Mouse (Mus musculus): ENCODE data around the gene Usp20.
"Not testable (repeated sequence)": the region's sequence is repeated elsewhere in the genome, so short reads cannot be mapped to it uniquely, and the experiment has no call there.

Usp20 gene

DNA sequence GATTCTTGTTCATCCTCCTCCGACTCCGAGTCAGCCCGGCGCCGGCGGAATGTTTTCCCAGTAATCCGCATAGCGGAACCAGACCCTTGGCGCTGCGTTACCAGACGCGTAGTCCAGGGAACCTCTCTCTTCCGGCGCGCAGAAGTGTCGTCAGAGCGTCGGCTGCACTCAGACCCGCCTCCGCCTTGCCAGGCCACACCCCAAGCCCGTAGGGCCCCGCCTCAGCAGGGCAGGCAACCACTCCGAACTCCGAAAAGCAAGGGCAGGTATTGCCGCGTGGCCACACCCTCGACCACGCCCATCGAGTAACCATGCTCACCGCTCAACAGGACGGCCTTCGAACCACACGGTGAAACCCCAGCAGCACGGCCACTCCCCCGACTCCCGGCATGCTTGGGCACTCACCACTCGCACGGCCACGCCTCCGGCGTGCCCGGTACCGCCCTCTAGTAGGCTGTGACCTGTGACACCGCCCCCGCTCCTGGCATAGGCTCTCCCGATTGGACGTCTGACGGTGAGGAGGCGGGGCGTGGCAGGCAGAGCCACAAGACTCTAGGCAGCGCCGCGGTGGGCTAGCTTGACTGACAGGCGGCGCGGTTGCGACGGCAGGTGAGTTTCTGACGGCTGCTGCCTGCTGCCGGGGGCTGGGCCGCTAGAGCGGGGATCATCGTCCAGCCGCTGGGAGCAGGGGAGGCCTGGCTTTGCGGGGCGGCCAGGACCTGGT lies at the start of gene Usp20, which contains the start of gene BC005624:
TSS of gene Usp20 (plus strand) at position 490 of the 724 bp plus-strand sequence.
TSS of gene BC005624 (minus strand) at position 412 of the 724 bp plus-strand sequence.
- in situ Hi-C loops (cut with MboI), result no loop called here

DNA sequence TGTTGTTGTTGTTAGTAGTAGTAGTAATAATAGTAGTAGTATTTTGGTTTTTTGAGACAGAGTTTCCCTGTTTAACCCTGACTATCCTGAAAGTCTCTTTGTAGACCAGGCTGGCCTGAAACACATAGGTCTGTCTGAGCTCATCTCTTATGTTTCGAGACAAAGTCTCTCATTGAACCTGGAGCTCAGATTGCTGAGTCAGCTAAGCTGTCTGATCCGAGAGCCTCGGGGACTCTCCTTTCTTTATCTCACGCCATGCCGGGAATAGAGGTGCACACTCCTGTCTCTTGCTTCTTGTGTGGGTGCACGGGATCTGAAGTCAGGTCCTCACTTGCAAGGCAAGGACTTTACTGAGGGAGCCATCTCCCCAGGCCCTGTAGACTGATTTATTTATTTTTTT lies 49.0 kb upstream of the Usp20 start:
- in situ Hi-C loops (cut with MboI), result no loop called here

DNA sequence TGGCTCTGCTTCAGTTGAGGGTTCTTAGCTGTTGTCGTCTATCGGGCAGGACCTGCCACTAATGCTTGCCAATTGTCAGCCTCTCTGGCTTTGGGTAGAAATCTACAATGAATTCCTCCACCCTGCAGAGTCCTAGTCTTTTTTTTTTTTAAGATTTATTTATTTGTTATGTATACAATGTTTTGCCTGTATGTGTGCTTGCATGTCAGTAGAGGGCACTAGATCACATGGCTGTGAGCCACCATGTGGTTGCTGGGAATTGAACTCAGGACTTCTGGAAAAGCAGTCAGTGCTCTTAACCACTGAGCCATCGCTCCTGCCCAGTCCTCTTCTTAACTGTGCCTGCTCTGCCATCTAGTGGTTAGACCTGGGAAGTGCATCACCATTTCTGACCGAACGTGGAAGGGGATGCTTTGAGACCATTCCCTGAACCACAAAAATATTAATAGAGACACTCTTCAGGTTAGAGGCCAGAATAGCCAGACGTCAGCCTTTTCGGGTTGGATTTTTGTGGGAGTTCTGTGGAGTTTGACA lies 48.1 kb upstream of the Usp20 start:
- in situ Hi-C loops (cut with MboI), result no loop called here

DNA sequence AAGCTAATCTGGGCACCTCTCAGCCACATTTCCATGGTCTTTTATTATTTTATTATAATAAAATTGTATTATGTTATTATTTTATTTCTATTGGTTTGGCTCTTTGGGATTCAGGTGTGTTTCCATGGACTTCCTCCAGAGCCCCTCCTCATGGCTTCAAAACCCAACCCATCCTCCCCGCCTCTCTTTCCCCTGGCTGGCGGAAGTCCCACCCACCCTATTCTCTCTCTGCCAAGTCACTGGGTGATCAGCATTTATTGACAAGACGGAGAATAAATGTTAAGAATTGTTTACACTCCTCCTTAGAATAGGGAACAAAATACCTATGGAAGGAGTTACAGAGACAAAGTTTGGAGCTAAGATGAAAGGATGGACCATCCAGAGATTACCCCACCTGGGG lies 45.3 kb upstream of the Usp20 start:
- in situ Hi-C loops (cut with MboI), result no loop called here

DNA sequence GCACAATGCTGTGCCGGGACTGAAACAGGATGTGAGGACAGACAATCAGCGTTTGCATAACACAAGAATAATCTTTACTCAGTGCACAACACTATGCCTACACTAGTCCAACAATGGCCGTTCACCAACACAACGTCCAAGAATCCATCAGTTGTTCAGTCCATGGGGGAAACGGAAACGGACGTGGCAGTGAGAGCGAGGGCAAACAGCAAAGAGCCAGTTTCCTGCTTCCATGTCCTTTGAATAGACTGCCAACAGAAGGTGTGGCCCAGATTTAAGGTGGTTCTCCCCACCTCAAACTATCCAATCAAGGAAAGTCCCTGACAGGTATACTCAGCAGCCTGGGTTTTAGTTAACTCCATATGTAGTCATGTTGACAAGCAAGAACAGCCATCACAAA lies 44.3 kb upstream of the Usp20 start:
- in situ Hi-C loops (cut with MboI), result no loop called here

DNA sequence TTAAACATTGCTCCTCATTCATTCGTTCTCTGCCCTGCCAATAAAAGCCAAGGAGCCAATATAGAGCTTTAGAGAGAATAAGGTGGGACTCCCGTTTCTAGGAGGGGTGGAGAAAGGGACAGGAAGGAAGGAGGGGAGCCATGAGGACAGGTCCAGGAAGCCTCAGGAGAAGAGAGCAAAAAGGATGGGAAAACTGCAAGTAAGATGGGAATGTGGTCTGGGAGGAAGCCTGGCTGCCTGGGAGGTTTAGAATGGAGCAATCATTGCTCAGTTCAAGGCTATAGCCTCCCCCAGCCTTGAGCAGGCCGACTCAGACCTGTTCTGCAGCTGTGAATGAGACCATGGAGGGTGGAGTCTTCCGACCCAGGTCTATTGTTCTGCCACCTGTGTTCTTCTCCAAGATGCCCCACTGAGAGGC lies 43.5 kb upstream of the Usp20 start:
- in situ Hi-C loops (cut with MboI), result no loop called here

DNA sequence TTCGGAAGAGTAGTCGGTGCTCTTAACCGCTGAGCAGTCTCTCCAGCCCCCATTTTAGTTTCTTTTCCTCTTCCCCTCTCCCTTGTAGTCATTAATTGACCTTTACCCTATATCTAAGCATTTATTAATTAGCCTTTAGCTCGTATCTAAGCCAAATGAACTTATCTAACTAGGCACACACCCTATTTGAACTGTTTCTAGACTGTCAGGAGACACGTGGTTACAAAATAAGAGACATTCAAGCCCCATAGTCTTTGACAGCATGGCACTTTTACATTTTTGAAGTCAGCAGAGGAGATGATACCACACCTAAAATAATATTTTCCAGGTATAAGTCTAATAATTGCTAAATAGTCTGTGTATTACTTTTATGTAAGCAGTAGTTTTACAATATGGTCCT lies 40.5 kb upstream of the Usp20 start:
- in situ Hi-C loops (cut with MboI), result no loop called here

DNA sequence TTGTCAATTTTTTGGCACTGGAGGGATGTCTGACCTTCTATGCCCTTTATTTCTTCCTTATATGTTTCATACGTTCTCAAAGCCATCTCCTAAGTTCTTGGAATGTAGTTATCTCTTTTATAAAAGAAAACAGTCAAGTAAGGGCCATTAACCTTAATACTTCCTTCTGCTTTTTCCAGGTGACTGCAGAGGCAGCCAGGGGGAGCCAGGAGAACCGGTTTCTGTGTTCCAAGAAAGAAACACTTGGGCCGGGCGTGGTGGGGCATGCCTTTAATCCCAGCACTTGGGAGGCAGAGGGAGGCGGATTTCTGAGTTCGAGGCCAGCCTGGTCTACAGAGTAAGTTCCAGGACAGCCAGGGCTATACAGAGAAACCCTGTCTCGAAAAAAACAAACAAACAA lies 40.0 kb upstream of the Usp20 start:
- in situ Hi-C loops (cut with MboI), result not testable (repeated sequence)

DNA sequence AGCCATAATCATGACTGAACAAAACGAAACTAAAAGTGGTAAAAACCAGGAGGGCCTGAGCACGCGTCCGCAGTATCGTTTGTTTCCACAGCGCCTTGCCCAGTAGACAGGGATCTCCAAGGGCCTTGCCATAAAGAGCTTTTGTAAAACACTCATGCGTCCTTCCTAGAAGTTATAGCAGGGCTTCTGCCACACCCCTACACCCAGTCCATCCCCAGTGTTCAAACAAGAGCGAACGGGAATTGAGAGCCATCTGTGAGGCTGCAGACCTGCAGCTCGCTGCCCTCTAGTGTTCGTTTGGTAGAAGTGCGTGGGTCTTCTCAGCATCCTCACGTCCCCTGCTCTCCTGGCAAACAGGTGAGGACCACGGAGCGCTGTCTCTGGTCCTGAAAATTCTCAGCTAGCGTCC lies 39.5 kb upstream of the Usp20 start:
- in situ Hi-C loops (cut with MboI), result no loop called here

DNA sequence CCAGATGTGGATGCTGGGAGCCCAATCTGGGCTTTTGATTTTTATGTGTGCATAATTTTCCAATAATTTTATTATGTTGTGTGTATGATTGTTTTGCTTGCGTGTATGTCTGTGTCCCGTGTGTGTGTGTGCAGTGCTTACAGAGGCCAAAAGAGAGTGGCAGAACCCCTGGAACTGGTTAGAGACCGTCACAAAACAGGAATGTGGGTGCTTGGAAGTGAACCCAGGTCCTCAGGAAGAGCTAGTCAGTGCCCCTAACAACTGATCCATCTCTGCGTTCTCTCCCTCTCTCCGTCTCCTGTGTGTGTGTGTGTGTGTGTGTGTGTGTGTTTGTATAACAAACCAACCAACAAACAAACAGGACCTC lies 29.6 kb upstream of the Usp20 start:
- in situ Hi-C loops (cut with MboI), result no loop called here

DNA sequence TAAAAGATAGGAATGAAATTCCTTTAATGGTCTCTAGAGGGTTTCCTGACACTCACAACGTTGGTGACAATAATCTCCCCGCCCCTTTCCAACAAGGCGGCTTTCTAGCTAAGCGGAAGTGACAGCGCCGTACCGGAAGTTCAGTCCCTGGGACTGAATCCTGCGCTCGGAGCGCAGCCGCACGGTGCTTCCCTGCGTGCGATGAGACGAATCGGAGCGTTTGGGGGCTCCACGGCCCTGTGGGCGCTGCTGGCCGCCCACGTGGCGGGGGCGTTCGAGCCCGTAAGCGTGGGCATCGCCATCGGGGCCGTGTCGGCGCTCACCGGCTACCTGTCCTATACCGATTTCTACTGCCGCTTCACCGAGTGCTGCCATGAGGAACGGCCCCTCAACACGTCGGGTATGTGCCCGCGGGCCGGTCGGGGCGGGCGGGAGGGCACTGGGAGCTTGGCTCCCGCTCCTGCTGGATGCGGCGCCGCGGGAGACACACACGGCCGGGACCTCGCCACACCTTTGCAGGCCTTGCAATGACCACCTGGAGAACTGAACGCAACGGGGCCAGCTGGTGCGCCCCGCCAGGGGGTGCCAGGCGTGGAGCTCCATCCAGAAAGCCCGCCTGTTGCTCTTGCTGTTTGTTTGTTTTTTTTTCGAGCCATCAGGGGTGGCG lies 29.1 kb upstream of the Usp20 start, which contains the start of gene Tor1b:
TSS of gene Tor1b (plus strand) at position 136 of the 667 bp plus-strand sequence.
- in situ Hi-C loops (cut with MboI), result no loop called here

DNA sequence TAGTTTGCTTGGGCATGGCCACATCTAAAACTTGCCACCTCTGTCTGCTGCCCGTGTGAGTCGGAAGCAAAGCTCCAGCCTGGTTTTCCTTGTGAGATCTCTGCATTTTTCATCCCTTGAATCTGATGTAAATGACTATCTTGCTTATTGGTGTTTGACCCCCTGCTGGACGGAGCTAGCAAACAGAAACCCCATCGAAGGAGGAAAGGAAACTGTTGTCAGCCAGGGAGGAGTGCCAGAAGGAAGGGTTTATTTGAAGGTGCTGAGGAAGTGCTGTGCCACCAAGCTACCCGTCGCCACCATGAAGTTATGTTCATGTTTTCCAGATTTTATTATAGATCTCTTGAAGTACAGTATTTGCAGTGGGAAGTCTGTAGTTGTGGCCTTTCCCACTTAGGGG lies 27.3 kb upstream of the Usp20 start:
- in situ Hi-C loops (cut with MboI), result no loop called here

DNA sequence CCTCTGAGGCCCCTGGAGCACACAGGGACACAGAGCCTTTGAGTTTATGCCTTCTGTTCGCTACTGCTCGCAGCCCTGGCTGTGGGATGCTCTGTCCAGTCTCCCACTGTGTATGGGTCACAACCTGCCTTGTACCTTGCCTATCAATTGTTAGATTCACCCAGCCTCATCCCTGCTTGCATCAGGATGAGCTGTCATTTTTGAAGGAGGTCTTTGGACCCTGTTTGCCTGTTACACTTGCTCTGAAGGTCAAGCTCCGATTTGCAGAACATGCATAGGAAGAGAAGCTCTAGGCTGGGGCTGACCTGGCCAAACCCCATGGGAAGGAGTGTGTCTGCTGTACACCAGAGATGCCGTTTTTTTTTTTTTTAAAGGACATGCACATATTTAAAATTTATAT lies 24.6 kb upstream of the Usp20 start:
- in situ Hi-C loops (cut with MboI), result no loop called here

DNA sequence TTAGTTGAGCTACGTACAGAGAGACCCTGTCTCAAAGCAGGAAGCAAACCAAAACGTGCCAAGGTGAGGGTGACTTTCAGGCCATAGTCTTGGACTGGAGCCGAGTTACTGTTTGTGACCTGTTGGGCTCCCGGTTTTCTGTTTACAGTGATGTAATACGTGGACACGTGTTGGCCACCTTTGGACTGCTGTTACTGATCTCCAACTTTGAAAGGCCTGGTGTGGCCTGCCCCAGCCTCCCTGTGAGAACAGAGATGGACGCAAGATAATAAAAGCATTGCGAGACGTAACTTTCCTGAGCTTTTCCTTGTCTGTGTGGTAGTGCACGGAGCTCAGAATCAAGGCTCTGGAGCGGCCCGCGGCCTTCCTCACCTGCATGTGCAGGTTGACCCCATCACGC lies 23.4 kb upstream of the Usp20 start:
- in situ Hi-C loops (cut with MboI), result no loop called here

DNA sequence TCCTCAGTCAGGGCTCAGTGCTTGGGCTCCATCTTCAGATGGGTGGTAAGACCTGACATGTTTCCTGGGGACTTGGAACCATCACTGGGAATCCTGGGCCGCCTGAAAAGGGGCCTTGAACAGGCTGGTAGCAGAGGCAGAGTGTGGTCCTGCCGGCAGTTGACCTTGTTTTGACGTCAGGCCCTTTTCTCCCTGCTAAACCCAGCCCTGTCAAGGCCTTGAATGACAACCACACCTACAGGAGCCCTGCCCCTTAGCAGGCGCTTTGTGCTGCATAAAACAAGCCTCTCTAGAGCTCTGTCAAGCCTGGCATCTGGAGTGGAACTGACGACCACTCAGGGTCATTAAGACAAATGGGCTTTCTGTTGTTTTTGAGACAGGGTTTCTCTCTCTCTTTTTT lies 22.2 kb upstream of the Usp20 start:
- in situ Hi-C loops (cut with MboI), result no loop called here

DNA sequence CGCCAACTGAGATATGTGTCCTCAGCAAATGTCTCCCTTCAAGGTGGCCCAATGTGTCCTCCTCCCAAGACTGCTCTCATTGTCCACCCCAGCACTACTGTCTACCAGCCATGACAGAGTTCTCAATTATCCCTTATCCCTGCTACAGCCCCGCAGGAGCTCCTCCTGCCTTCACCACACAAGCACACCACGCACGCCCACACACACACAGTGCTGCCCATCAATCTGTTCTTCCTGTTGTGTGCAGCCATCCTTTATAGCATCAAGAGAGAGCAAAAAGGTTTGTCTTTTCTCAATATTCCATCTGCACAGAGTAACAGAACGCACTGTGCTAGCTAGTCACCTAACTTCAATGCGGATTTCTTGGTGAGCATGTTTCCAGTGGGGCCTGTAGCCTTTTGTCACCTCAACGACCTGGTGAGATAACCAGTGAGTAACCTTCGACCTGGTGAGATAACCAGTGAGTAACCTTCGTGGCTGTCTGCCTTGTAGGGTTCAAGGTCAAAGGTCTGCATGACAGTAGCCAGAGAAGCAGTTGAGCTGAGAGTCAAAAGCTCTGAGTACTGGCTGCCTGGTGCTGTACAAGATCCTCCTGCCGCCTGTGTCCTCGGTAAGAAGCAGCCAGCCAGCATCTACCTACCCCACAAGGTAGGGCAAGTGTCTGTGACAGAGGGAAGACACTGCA lies 19.4 kb upstream of the Usp20 start:
- in situ Hi-C loops (cut with MboI), result no loop called here

DNA sequence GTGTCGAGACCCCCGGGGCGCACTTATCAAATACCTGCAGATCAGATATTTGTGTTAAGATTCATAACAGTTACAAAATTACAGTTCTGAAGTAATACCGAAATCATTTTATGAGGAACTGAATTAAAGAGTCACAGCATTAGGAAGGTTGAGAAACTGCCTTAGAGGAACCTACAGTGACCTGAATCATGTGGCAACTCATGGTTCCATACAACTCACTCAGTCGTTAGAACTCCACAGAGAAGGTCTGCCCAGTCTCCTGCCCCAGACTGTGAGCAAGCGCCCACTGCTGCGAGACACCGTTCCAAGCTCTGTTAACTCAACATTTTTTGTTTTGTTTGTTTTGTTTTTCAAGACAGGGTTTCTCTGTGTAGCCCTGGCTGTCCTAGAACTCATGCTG lies 16.5 kb upstream of the Usp20 start:
- in situ Hi-C loops (cut with MboI), result no loop called here

DNA sequence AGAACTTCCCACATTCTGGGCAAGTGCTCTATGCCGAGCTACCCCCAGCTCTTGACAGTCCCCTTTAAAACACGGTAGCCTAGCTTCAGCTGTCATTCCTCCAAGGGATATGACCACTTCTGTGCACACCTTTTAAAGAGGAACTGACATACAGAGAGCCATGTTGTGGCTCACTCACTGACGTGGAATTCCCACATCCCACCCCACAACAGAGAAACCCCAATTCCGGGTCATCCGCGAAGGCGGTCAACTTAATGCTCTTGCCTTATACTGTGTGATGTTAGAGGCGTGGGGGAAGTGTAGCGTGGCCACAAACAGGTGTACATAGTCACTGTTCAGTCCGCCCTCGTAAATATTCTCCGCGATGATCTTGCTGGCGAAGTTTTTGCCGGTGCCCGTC lies 15.3 kb upstream of the Usp20 start:
- in situ Hi-C loops (cut with MboI), result no loop called here

DNA sequence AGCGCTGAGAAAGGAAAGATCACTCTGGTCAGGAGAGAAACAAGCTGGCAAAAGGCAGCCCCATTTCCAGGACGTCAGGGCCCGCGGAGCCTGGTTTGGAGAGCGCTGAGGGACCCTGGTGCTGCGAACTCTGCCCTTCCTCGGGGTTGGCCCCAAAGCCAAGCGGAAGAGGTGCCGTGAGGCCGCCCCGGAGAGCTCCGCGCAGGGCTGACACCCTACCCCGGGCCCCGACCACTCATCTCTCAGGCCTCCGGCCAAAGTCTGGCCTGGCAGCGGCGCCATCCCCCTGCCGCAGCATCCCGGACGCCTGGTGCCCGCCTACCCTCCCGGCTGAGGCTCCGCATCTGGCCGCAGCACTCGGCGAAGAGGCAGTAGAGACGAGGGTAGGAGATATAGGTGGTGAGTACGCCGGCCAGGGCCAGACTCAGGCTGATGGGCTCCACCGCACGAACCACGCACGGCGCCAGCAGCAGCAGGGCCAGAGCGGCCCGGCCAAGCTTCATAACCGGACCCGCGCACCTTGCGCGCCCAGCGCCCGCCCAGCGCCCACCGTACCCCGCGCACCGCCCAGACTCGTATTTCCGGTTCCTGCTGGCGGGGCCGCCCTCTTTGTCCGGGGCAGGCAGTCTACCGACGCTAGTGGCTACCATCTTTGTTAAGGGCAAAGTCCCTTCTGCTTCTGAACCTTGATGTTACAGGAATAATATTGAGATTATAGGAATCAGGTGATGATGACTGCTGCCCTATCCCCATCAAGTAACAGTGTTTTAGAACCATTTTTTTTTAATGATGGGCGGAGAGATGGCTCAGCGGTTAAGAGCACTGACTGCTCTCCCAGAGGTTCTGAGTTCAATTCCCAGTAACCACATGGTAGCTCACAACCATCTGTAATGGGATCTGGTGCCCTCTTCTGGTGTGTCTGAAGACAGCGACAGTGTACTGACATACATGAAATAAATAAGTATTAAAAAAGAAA lies 14.4 kb upstream of the Usp20 start, which contains the start of gene Tor1a:
TSS of gene Tor1a (minus strand) at position 582 of the 976 bp plus-strand sequence.
- in situ Hi-C loops (cut with MboI), result no loop called here

DNA sequence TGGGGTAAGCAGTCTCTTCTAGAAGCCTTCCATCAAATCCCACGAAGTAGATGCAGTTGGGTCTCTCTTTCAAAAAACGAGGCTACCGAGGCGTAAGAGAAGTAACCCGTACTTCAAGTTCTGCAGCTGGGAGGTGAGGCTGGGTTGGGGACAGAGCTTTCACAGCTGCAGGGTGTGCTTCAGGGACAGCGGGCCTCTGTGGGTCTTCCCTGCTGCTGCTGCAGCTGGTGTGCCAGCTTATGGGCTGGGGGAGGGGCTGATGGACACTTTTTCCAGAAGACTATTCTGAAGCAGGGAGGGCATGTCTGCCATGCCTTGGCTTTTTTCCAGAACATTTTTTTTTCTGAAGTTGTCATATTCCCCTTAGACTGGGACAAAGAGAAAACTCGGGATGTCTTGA lies 945 bp downstream of the Usp20 start:
- in situ Hi-C loops (cut with MboI), result no loop called here

All from mature B cell (primary cell).